Mouse (Mus musculus): ENCODE measurements at regions not wholly inside any gene's neighbourhood (a gene's known extent, or its start where the extent isn't known, plus 50 kb on each side); places are given as distances from the start of the nearest gene placed in this dataset.
A peak's percentile ranks its signal among the peaks of the same experiment; 100 is the strongest.

GRCm38 (mm10) chr6:134320379-134320932 is 75.7 kb upstream of the Bcl2l14 start:
- DNase-seq, result peak; percentile 17 to 30

GRCm38 (mm10) chr6:134324001-134324400 is 72.1 kb upstream of the Bcl2l14 start:
- no peak for DNase-seq

- no peak for DNase-seq
These were observed 70.6 kb upstream of the Bcl2l14 start for GRCm38 (mm10) chr6:134325564-134325963.

- DNase-seq, result no peak
These were observed 66.4 kb upstream of the Bcl2l14 start for GRCm38 (mm10) chr6:134329550-134330299.

- DNase-seq, result no peak
These were observed 65.8 kb upstream of the Bcl2l14 start for GRCm38 (mm10) chr6:134330300-134330640.

GRCm38 (mm10) chr6:134332718-134333432 is 63.2 kb upstream of the Bcl2l14 start:
- DNase-seq, result no peak

GRCm38 (mm10) chr6:134335711-134336110 is 60.4 kb upstream of the Bcl2l14 start:
- no peak for DNase-seq

- DNase-seq, result no peak
These were observed 53.1 kb upstream of the Bcl2l14 start for GRCm38 (mm10) chr6:134342796-134343605.

GRCm38 (mm10) chr6:134343606-134343901 is 52.6 kb upstream of the Bcl2l14 start:
- DNase-seq, result no peak
